In genomic region chr17:35090166-35090932, GRCm38 (mm10) we compare ENCODE assay signal across 9 mouse cellular contexts. TPM values are rescaled to one million over a fixed set of nuclear protein-coding genes. Genes with fewer than 3 reads are reported as not detected.
DNase-seq lines count a peak whose midpoint lies in the region; ATAC-seq and TF ChIP-seq lines count a peak whose summit lies in the region.
"Had no signal": no experiment of that assay in that cellular context is flagged by ENCODE, and none has a peak within 500 bp of the region (broad histone marks: within the 10 kb centered on the region; RNA-seq: fewer than 3 reads in every experiment).

No protein-coding gene starts in this region.

- peak overlapping the region; percentile 14 for H3K27ac ChIP-seq in bone marrow, adult 2 months (ENCODE audit: control insufficient read depth, insufficient read depth, low read depth, low read length, poor library complexity)
- H3K27ac ChIP-seq in hindbrain, postnatal 0 days = peak overlapping the region; percentile 98
- peak overlapping the region; percentile 100; the same call in 1 of the 2 replicates for H3K27ac ChIP-seq in midbrain, embryonic 15.5 days

- DNase-seq in heart, adult 11 months = peak; percentile 96
- DNase-seq in heart, adult 8-10 months (ENCODE audit: low spot score) = no peak
- DNase-seq in hindbrain, postnatal 0 days (ENCODE audit: low spot score) = peak; percentile 67
- DNase-seq in B cell, adult 2 months = no peak

- TF ChIP-seq CTCF in bone marrow, adult 2 months (IDR thresholded peaks at IDR 0.05; ENCODE audit: control insufficient read depth, insufficient read depth, low read length) = no peak
- TF ChIP-seq CTCF in hindbrain, postnatal 0 days (IDR thresholded peaks at IDR 0.05; ENCODE audit: low read depth) = no peak

- peak; percentile 81 for ATAC-seq in erythroid progenitor cell, adult 5-6 weeks (replicated peaks; ENCODE audit: low FRiP score, poor library complexity, severe bottlenecking)
- peak; percentile 13; the same call in 1 of the 2 replicates for ATAC-seq in hindbrain, postnatal 0 days
- ATAC-seq in midbrain, embryonic 15.5 days (replicated peaks) = no peak
- ATAC-seq in CD4-positive, CD25-positive, alpha-beta regulatory T cell, adult 4 months = no peak

- TF ChIP-seq POLR2A in bone marrow, adult 2 months (IDR thresholded peaks at IDR 0.05; ENCODE audit: borderline replicate concordance, control insufficient read depth, low read depth, low read length) = peak; percentile 50; the same call in 1 of the 2 replicates

- no peaks in the 10 kb centered on the region; the same call in 1 of the 2 replicates for H3K4me1 ChIP-seq in bone marrow, adult 2 months (ENCODE audit: control insufficient read depth, insufficient read depth, low read length)
- H3K4me1 ChIP-seq in hindbrain, postnatal 0 days (ENCODE audit: insufficient read depth, low read length) = peaks cover 11% of the 10 kb centered on the region
- peaks cover 15% of the 10 kb centered on the region for H3K4me1 ChIP-seq in midbrain, embryonic 15.5 days

- H3K9me3 ChIP-seq in hindbrain, postnatal 0 days (ENCODE audit: low read length) = no peaks in the 10 kb centered on the region
- no peaks in the 10 kb centered on the region for H3K9me3 ChIP-seq in midbrain, embryonic 15.5 days

- H3K9ac ChIP-seq in hindbrain, postnatal 0 days (replicated peaks; ENCODE audit: low read length) = peak overlapping the region; percentile 86
- peak overlapping the region; percentile 94 for H3K9ac ChIP-seq in midbrain, embryonic 15.5 days

- H3K36me3 ChIP-seq in hindbrain, postnatal 0 days (ENCODE audit: insufficient read depth, low read length) = peaks cover 25% of the 10 kb centered on the region; the same call in 1 of the 2 replicates
- H3K36me3 ChIP-seq in midbrain, embryonic 15.5 days (replicated peaks) = peaks cover 4% of the 10 kb centered on the region

- 65% methylated on average over 8 of the region's 8 CpGs for WGBS in bone marrow, adult 2 months
- WGBS in hindbrain, postnatal 0 days = 32% methylated on average over 8 of the region's 8 CpGs
- 67% methylated on average over 8 of the region's 8 CpGs for WGBS in midbrain, embryonic 15.5 days

- no peaks in the 10 kb centered on the region for H3K27me3 ChIP-seq in hindbrain, postnatal 0 days (ENCODE audit: insufficient read depth, low read length)
- H3K27me3 ChIP-seq in midbrain, embryonic 15.5 days (replicated peaks) = no peaks in the 10 kb centered on the region

- peak overlapping the region; percentile 44 for H3K4me3 ChIP-seq in bone marrow, adult 2 months (replicated peaks; ENCODE audit: control insufficient read depth, low read depth, low read length)
- peak overlapping the region; percentile 68 for H3K4me3 ChIP-seq in hindbrain, postnatal 0 days (ENCODE audit: low read length)
- H3K4me3 ChIP-seq in midbrain, embryonic 15.5 days = peak overlapping the region; percentile 73

- H3K4me2 ChIP-seq in hindbrain, postnatal 0 days (ENCODE audit: low read depth, low read length) = peak overlapping the region; percentile 68
- peak overlapping the region; percentile 67 for H3K4me2 ChIP-seq in midbrain, embryonic 15.5 days

RNA-seq across cellular contexts. Expression of gene Abhd16a, which starts 1.3 kb away (rescaled TPM):
- 10 to 100 TPM; 60.7 to 64.8 (median 62.3) TPM for total RNA-seq in heart, adult 8-10 months (2022)
- polyA plus RNA-seq in bone marrow, adult 2 months (2011; ENCODE audit: insufficient read depth, insufficient read length, low replicate concordance, missing spikeins) = 48.7 and 73.1 TPM in 2 replicates
- total RNA-seq in erythroid progenitor cell, adult 5-6 weeks (2015; ENCODE audit: low replicate concordance) = 98.5 and 106 TPM in 2 replicates
- 84.5 and 97.3 TPM in 2 replicates for total RNA-seq in erythroid progenitor cell, adult 5-6 weeks (2017; ENCODE audit: low replicate concordance)
- total RNA-seq in hindbrain, postnatal 0 days (2014; rRNA removed) = 129 and 158 TPM in 2 replicates
- 121 TPM in 2 replicates for polyA plus RNA-seq in hindbrain, postnatal 0 days (2015; fragmentation: Nextera tagmentation; extraction: Ambion mirVana)
- polyA plus RNA-seq in midbrain, embryonic 15.5 days (2015; fragmentation: Nextera tagmentation; extraction: Ambion mirVana) = 105 and 113 TPM in 2 replicates
- polyA plus RNA-seq in CD4-positive, CD25-positive, alpha-beta regulatory T cell, adult 4 months (2017; shearing (Covaris generic)) = 10 to 100 TPM; 23.5 to 27.2 TPM

RNA-seq across cellular contexts. Expression of gene Ly6g6f, which starts 4.9 kb away (rescaled TPM):
- under 1 TPM in 1 of 4 experiments, not detected in 3; 0.24 TPM for total RNA-seq in heart, adult 8-10 months (2022)
- polyA plus RNA-seq in bone marrow, adult 2 months (2011; ENCODE audit: insufficient read depth, insufficient read length, low replicate concordance, missing spikeins) = 14.3 and 53.1 TPM in 2 replicates
- 3.8 TPM in 1 of 2 replicates, not detected in the other for total RNA-seq in erythroid progenitor cell, adult 5-6 weeks (2015; ENCODE audit: low replicate concordance)
- not detected in 2 replicates for total RNA-seq in erythroid progenitor cell, adult 5-6 weeks (2017; ENCODE audit: low replicate concordance)
- total RNA-seq in hindbrain, postnatal 0 days (2014; rRNA removed) = not detected in 2 replicates
- 0.26 TPM in 1 of 2 replicates, not detected in the other for polyA plus RNA-seq in hindbrain, postnatal 0 days (2015; fragmentation: Nextera tagmentation; extraction: Ambion mirVana)
- not detected in 2 replicates for polyA plus RNA-seq in midbrain, embryonic 15.5 days (2015; fragmentation: Nextera tagmentation; extraction: Ambion mirVana)
- not detected for polyA plus RNA-seq in CD4-positive, CD25-positive, alpha-beta regulatory T cell, adult 4 months (2017; shearing (Covaris generic))
- total RNA-seq: layer of hippocampus, postnatal 14 days had no signal

RNA-seq across cellular contexts. Expression of gene Ly6g6d, which starts 12.5 kb away (rescaled TPM):
- total RNA-seq in heart, adult 8-10 months (2022) = under 1 TPM in 3 of 4 experiments, not detected in 1; 0.69 to 0.95 (median 0.85) TPM
- polyA plus RNA-seq in bone marrow, adult 2 months (2011; ENCODE audit: insufficient read depth, insufficient read length, low replicate concordance, missing spikeins) = 9.2 and 26.2 TPM in 2 replicates
- total RNA-seq in erythroid progenitor cell, adult 5-6 weeks (2015; ENCODE audit: low replicate concordance) = not detected in 2 replicates
- total RNA-seq in erythroid progenitor cell, adult 5-6 weeks (2017; ENCODE audit: low replicate concordance) = not detected in 2 replicates
- 0.78 TPM in 1 of 2 replicates, not detected in the other for total RNA-seq in hindbrain, postnatal 0 days (2014; rRNA removed)
- polyA plus RNA-seq in hindbrain, postnatal 0 days (2015; fragmentation: Nextera tagmentation; extraction: Ambion mirVana) = 1.3 and 1.9 TPM in 2 replicates
- 1.9 and 2.5 TPM in 2 replicates for polyA plus RNA-seq in midbrain, embryonic 15.5 days (2015; fragmentation: Nextera tagmentation; extraction: Ambion mirVana)
- not detected for polyA plus RNA-seq in CD4-positive, CD25-positive, alpha-beta regulatory T cell, adult 4 months (2017; shearing (Covaris generic))

RNA-seq across cellular contexts. Expression of gene Ly6g6e, which starts 13.6 kb away (rescaled TPM):
- total RNA-seq in heart, adult 8-10 months (2022) = not detected
- polyA plus RNA-seq in bone marrow, adult 2 months (2011; ENCODE audit: insufficient read depth, insufficient read length, low replicate concordance, missing spikeins) = 1.3 TPM in 1 of 2 replicates, not detected in the other
- total RNA-seq in erythroid progenitor cell, adult 5-6 weeks (2015; ENCODE audit: low replicate concordance) = not detected in 2 replicates
- not detected in 2 replicates for total RNA-seq in erythroid progenitor cell, adult 5-6 weeks (2017; ENCODE audit: low replicate concordance)
- total RNA-seq in hindbrain, postnatal 0 days (2014; rRNA removed) = not detected in 2 replicates
- 0.44 TPM in 1 of 2 replicates, not detected in the other for polyA plus RNA-seq in hindbrain, postnatal 0 days (2015; fragmentation: Nextera tagmentation; extraction: Ambion mirVana)
- polyA plus RNA-seq in midbrain, embryonic 15.5 days (2015; fragmentation: Nextera tagmentation; extraction: Ambion mirVana) = 0.21 and 0.32 TPM in 2 replicates
- polyA plus RNA-seq in CD4-positive, CD25-positive, alpha-beta regulatory T cell, adult 4 months (2017; shearing (Covaris generic)) = not detected

RNA-seq across cellular contexts. Expression of gene Ly6g5c, which starts 17.7 kb away (rescaled TPM):
- not detected for total RNA-seq in heart, adult 8-10 months (2022)
- polyA plus RNA-seq in bone marrow, adult 2 months (2011; ENCODE audit: insufficient read depth, insufficient read length, low replicate concordance, missing spikeins) = not detected in 2 replicates
- total RNA-seq in erythroid progenitor cell, adult 5-6 weeks (2015; ENCODE audit: low replicate concordance) = not detected in 2 replicates
- total RNA-seq in erythroid progenitor cell, adult 5-6 weeks (2017; ENCODE audit: low replicate concordance) = not detected in 2 replicates
- total RNA-seq in hindbrain, postnatal 0 days (2014; rRNA removed) = not detected in 2 replicates
- polyA plus RNA-seq in hindbrain, postnatal 0 days (2015; fragmentation: Nextera tagmentation; extraction: Ambion mirVana) = not detected in 2 replicates
- polyA plus RNA-seq in midbrain, embryonic 15.5 days (2015; fragmentation: Nextera tagmentation; extraction: Ambion mirVana) = not detected in 2 replicates
- not detected for polyA plus RNA-seq in CD4-positive, CD25-positive, alpha-beta regulatory T cell, adult 4 months (2017; shearing (Covaris generic))
- total RNA-seq: layer of hippocampus, postnatal 14 days had no signal

Comparison
In these comparisons a context has a peak if more than half of its experiments do, and no peak if none do; other contexts are left out.
1. DNase-seq: peak in heart, adult 11 months (single experiment) and hindbrain, postnatal 0 days (single experiment); none in heart, adult 8-10 months (single experiment) and B cell, adult 2 months (0 of 2).
2. H3K27ac ChIP-seq: peak in every context shown above with its lines; median percentile 100 in midbrain, embryonic 15.5 days; 98 in hindbrain, postnatal 0 days; 14 in bone marrow, adult 2 months.
3. ATAC-seq: peak in erythroid progenitor cell, adult 5-6 weeks (single experiment) and hindbrain, postnatal 0 days (single experiment); none in midbrain, embryonic 15.5 days (single experiment) and CD4-positive, CD25-positive, alpha-beta regulatory T cell, adult 4 months (single experiment).
4. RNA of gene Ly6g6f, which starts 4.9 kb away (polyA plus RNA-seq): 14.3 to 53.1 TPM in bone marrow, adult 2 months; not detected in midbrain, embryonic 15.5 days, 0.26 TPM in hindbrain, postnatal 0 days and not detected in CD4-positive, CD25-positive, alpha-beta regulatory T cell, adult 4 months; every median in the first group is over 10 times any median in the second.
5. Peak in every context shown above with its lines, with median percentiles within 50 percentile points of each other: H3K4me3 ChIP-seq.